Mouse (Mus musculus) neural tube, embryonic 15.5 days (tissue): ENCODE measurements around the gene Cop1. TPM values are rescaled to one million over a fixed set of nuclear protein-coding genes. Genes with fewer than 3 reads are reported as not detected.

Experiments used
- ATAC-seq: fragments of 200-750 bp; cut with Nextera tagmentation; 2 replicates; pipeline ENCODE4 v1.8.0; 2017; ENCODE audit warnings: mild to moderate bottlenecking, moderate TSS enrichment, moderate library complexity; ENCODE audit not compliant: low FRiP score
- H3K27ac ChIP-seq: fragments of 300-500 bp; sonication (generic); replicated peaks from 2 replicates; pipeline ENCODE4 v1.5.1; 2015; ENCODE audit warnings: mild to moderate bottlenecking, inconsistent platforms
- H3K27me3 ChIP-seq: fragments of 300-500 bp; sonication (generic); replicated peaks from 2 replicates; pipeline ENCODE4 v1.6.1; 2015; ENCODE audit warnings: inconsistent platforms
- H3K36me3 ChIP-seq: fragments of 300-500 bp; sonication (generic); 2 replicates; pipeline ENCODE4 v1.6.1; 2015; ENCODE audit warnings: inconsistent platforms
- H3K4me1 ChIP-seq: fragments of 300-500 bp; sonication (generic); 2 replicates; pipeline ENCODE4 v1.6.1; 2015; ENCODE audit warnings: inconsistent platforms
- H3K4me2 ChIP-seq: fragments of 300-500 bp; sonication (generic); 2 replicates; pipeline ENCODE4 v1.6.1; 2015; ENCODE audit warnings: inconsistent platforms, mild to moderate bottlenecking, moderate library complexity
- H3K4me3 ChIP-seq: fragments of 300-500 bp; sonication (generic); replicated peaks from 2 replicates; pipeline ENCODE4 v1.5.1; 2015; ENCODE audit warnings: mild to moderate bottlenecking, inconsistent platforms
- H3K9ac ChIP-seq: fragments of 300-500 bp; sonication (generic); replicated peaks from 2 replicates; pipeline ENCODE4 v1.6.1; 2015; ENCODE audit warnings: mild to moderate bottlenecking, inconsistent platforms
- H3K9me3 ChIP-seq: fragments of 300-500 bp; sonication (generic); replicated peaks from 2 replicates; pipeline ENCODE4 v1.6.1; 2016; ENCODE audit warnings: inconsistent platforms
- WGBS: fragments of 180-500 bp; shearing (Covaris S2); methylation state at CpG from one replicate; pipeline ENCODE4 v1.1.7; 2015; ENCODE audit warnings: mixed read lengths; 5-methylcytosine and 5-hydroxymethylcytosine counted together
- polyA plus RNA-seq: library from polyadenylated mRNA; unstranded; fragments of >200 nt; fragmentation: Nextera tagmentation; extraction: Ambion mirVana; gene quantifications from 2 replicates; pipeline ENCODE4 v1.2.1, GENCODE M21; 2015

The Cop1 gene
- polyA plus RNA-seq, 1 experiment from 2014 or later: 82.9 TPM

GRCm38 (mm10) chr1:159235674-159236073, 3.6 kb downstream of the Cop1 start:
- no peak overlapping the region for H3K9ac ChIP-seq
- H3K4me1 ChIP-seq: peaks cover 32% of the 10 kb centered on the region
- H3K4me3 ChIP-seq: no peak overlapping the region
- no peaks in the 10 kb centered on the region for H3K9me3 ChIP-seq
- H3K27me3 ChIP-seq: no peaks in the 10 kb centered on the region
- no peak overlapping the region for H3K4me2 ChIP-seq
- no peak overlapping the region for H3K27ac ChIP-seq
- 0 out of 2 replicates have a peak, but pooled peaks cover 5% of the 10 kb centered on the region for H3K36me3 ChIP-seq
- WGBS: 93% methylated on average over 2 of the region's 2 CpGs
- ATAC-seq: no peak

- H3K4me3 ChIP-seq: no peak overlapping the region
- H3K36me3 ChIP-seq: 0 out of 2 replicates have a peak, but pooled peaks cover 5% of the 10 kb centered on the region
- no peaks in the 10 kb centered on the region for H3K27me3 ChIP-seq
- H3K27ac ChIP-seq: no peak overlapping the region
- H3K4me1 ChIP-seq: peaks cover 27% of the 10 kb centered on the region
- H3K9me3 ChIP-seq: no peaks in the 10 kb centered on the region
- no peak for ATAC-seq
- 84% methylated on average over 6 of the region's 6 CpGs for WGBS
- H3K4me2 ChIP-seq: no peak overlapping the region
- H3K9ac ChIP-seq: no peak overlapping the region
Measured at GRCm38 (mm10) chr1:159238147-159238546, 6.0 kb downstream of the Cop1 start.

GRCm38 (mm10) chr1:159250320-159250719, 18.2 kb downstream of the Cop1 start:
- Histone ChIP-seq H3K27ac (no peak overlapping the region), H3K27me3 (no peaks in the 10 kb centered on the region), H3K36me3 (peaks cover 18% of the 10 kb centered on the region), H3K9me3 (no peaks in the 10 kb centered on the region), H3K9ac (no peak overlapping the region), H3K4me3 (no peak overlapping the region), H3K4me1 (no peaks in the 10 kb centered on the region), H3K4me2 (no peak overlapping the region)
- 73% methylated on average over 2 of the region's 2 CpGs for WGBS
- no peak for ATAC-seq

- H3K9me3 ChIP-seq: no peaks in the 10 kb centered on the region
- no peak overlapping the region for H3K4me3 ChIP-seq
- no peaks in the 10 kb centered on the region for H3K27me3 ChIP-seq
- no peak overlapping the region for H3K27ac ChIP-seq
- no peaks in the 10 kb centered on the region for H3K4me1 ChIP-seq
- peaks cover 18% of the 10 kb centered on the region for H3K36me3 ChIP-seq
- no peak overlapping the region for H3K9ac ChIP-seq
- H3K4me2 ChIP-seq: no peak overlapping the region
- ATAC-seq: no peak
- 93% methylated on average over 2 of the region's 2 CpGs for WGBS
Measured at GRCm38 (mm10) chr1:159253078-159253477, 21.0 kb downstream of the Cop1 start.

GRCm38 (mm10) chr1:159254906-159255685, 23.0 kb downstream of the Cop1 start:
- Histone ChIP-seq H3K4me3 (no peak overlapping the region), H3K4me1 (no peaks in the 10 kb centered on the region), H3K27me3 (no peaks in the 10 kb centered on the region), H3K9me3 (no peaks in the 10 kb centered on the region), H3K9ac (no peak overlapping the region), H3K4me2 (no peak overlapping the region), H3K36me3 (peaks cover 22% of the 10 kb centered on the region), H3K27ac (no peak overlapping the region)
- WGBS: 85% methylated on average over 5 of the region's 5 CpGs
- no peak for ATAC-seq

GRCm38 (mm10) chr1:159256543-159256942, 24.4 kb downstream of the Cop1 start:
- Histone ChIP-seq H3K36me3 (peaks cover 19% of the 10 kb centered on the region), H3K4me1 (no peaks in the 10 kb centered on the region), H3K4me3 (no peak overlapping the region), H3K9me3 (no peaks in the 10 kb centered on the region), H3K9ac (no peak overlapping the region), H3K4me2 (no peak overlapping the region), H3K27me3 (no peaks in the 10 kb centered on the region), H3K27ac (no peak overlapping the region)
- ATAC-seq: no peak
- WGBS: 96% methylated on average over 1 of the region's 1 CpGs

- Histone ChIP-seq H3K36me3 (peaks cover 7% of the 10 kb centered on the region; the same call in 1 of the 2 replicates), H3K4me3 (no peak overlapping the region), H3K4me1 (no peaks in the 10 kb centered on the region), H3K27me3 (no peaks in the 10 kb centered on the region), H3K9me3 (no peaks in the 10 kb centered on the region), H3K4me2 (no peak overlapping the region), H3K9ac (no peak overlapping the region), H3K27ac (no peak overlapping the region)
- ATAC-seq: no peak
- 92% methylated on average over 3 of the region's 3 CpGs for WGBS
Measured at GRCm38 (mm10) chr1:159263820-159264219, 31.7 kb downstream of the Cop1 start.

GRCm38 (mm10) chr1:159280072-159280471, 48.0 kb downstream of the Cop1 start:
- no peak overlapping the region for H3K4me2 ChIP-seq
- no peaks in the 10 kb centered on the region for H3K9me3 ChIP-seq
- 94% methylated on average over 1 of the region's 1 CpGs for WGBS
- H3K36me3 ChIP-seq: peaks cover 11% of the 10 kb centered on the region; the same call in 1 of the 2 replicates
- H3K27ac ChIP-seq: no peak overlapping the region
- H3K4me1 ChIP-seq: no peaks in the 10 kb centered on the region
- no peak overlapping the region for H3K9ac ChIP-seq
- H3K27me3 ChIP-seq: no peaks in the 10 kb centered on the region
- H3K4me3 ChIP-seq: no peak overlapping the region
- no peak for ATAC-seq

- no peak for ATAC-seq
- WGBS: 55% methylated on average over 1 of the region's 1 CpGs
Measured at GRCm38 (mm10) chr1:159281861-159282260, 49.7 kb downstream of the Cop1 start.

GRCm38 (mm10) chr1:159286833-159287232, 54.7 kb downstream of the Cop1 start:
- WGBS: 82% methylated on average over 1 of the region's 1 CpGs
- H3K9me3 ChIP-seq: no peaks in the 10 kb centered on the region
- H3K9ac ChIP-seq: no peak overlapping the region
- ATAC-seq: no peak
- no peak overlapping the region for H3K4me3 ChIP-seq
- no peaks in the 10 kb centered on the region for H3K4me1 ChIP-seq
- peaks cover 7% of the 10 kb centered on the region; the same call in 1 of the 2 replicates for H3K36me3 ChIP-seq
- H3K27ac ChIP-seq: no peak overlapping the region
- H3K4me2 ChIP-seq: no peak overlapping the region
- no peaks in the 10 kb centered on the region for H3K27me3 ChIP-seq

More at GRCm38 (mm10) chr1:159281861-159282260, 49.7 kb downstream of the Cop1 start:
- Histone ChIP-seq H3K9me3 (no peaks in the 10 kb centered on the region), H3K4me3 (no peak overlapping the region), H3K9ac (no peak overlapping the region), H3K4me1 (no peaks in the 10 kb centered on the region), H3K27me3 (no peaks in the 10 kb centered on the region), H3K4me2 (no peak overlapping the region), H3K36me3 (peaks cover 14% of the 10 kb centered on the region; the same call in 1 of the 2 replicates), H3K27ac (no peak overlapping the region)

- no peak for ATAC-seq
- H3K4me3 ChIP-seq: no peak overlapping the region
- H3K27ac ChIP-seq: no peak overlapping the region
- no peak overlapping the region for H3K9ac ChIP-seq
- no peaks in the 10 kb centered on the region for H3K9me3 ChIP-seq
- H3K4me2 ChIP-seq: no peak overlapping the region
- H3K27me3 ChIP-seq: no peaks in the 10 kb centered on the region
- peaks cover 2% of the 10 kb centered on the region; the same call in 1 of the 2 replicates for H3K36me3 ChIP-seq
- no peaks in the 10 kb centered on the region for H3K4me1 ChIP-seq
Measured at GRCm38 (mm10) chr1:159290219-159290618, 58.1 kb downstream of the Cop1 start.

- 93% methylated on average over 2 of the region's 2 CpGs for WGBS
- Histone ChIP-seq H3K36me3 (no peaks in the 10 kb centered on the region), H3K4me1 (no peaks in the 10 kb centered on the region), H3K27ac (no peak overlapping the region), H3K9me3 (no peaks in the 10 kb centered on the region), H3K4me2 (no peak overlapping the region), H3K27me3 (no peaks in the 10 kb centered on the region), H3K9ac (no peak overlapping the region), H3K4me3 (no peak overlapping the region)
- no peak for ATAC-seq
Measured at GRCm38 (mm10) chr1:159290859-159291258, 58.7 kb downstream of the Cop1 start.
